Mouse (Mus musculus) lung, embryonic 14.5 days (tissue): ENCODE measurements around the gene Gm813. TPM values are rescaled to one million over a fixed set of nuclear protein-coding genes. Genes with fewer than 3 reads are reported as not detected.
A peak's percentile ranks its signal among the peaks of the same experiment; 100 is the strongest.

ENCODE experiments used
- ATAC-seq: fragments of 200-750 bp; cut with Nextera tagmentation; 2 replicates; pipeline ENCODE4 v1.8.0; 2017; ENCODE audit warnings: mild to moderate bottlenecking, moderate TSS enrichment, moderate library complexity; ENCODE audit not compliant: insufficient read depth
- DNase-seq: peaks from one replicate; pipeline ENCODE4 v3.0.0-alpha.2; 2015
- H3K27ac ChIP-seq: fragments of 300-500 bp; sonication (generic); 2 replicates; pipeline ENCODE4 v1.5.1; 2014; ENCODE audit warnings: low read depth, mild to moderate bottlenecking, moderate library complexity
- H3K27me3 ChIP-seq: fragments of 300-500 bp; sonication (generic); 2 replicates; pipeline ENCODE4 v1.6.1; 2014; ENCODE audit warnings: low read length, control low read depth; ENCODE audit not compliant: insufficient read depth
- H3K36me3 ChIP-seq: fragments of 300-500 bp; sonication (generic); 2 replicates; pipeline ENCODE4 v1.6.1; 2014; ENCODE audit warnings: control low read depth; ENCODE audit not compliant: insufficient read depth
- H3K4me1 ChIP-seq: fragments of 300-500 bp; sonication (generic); 2 replicates; pipeline ENCODE4 v1.6.1; 2014; ENCODE audit warnings: antibody characterized with exemption, control low read depth; ENCODE audit not compliant: insufficient read depth
- H3K4me2 ChIP-seq: fragments of 300-500 bp; sonication (generic); 2 replicates; pipeline ENCODE4 v1.6.1; 2014; ENCODE audit warnings: mild to moderate bottlenecking
- H3K4me3 ChIP-seq: fragments of 300-500 bp; sonication (generic); 2 replicates; pipeline ENCODE4 v1.5.1; 2014; ENCODE audit warnings: low read depth, low read length
- H3K9ac ChIP-seq: fragments of 300-500 bp; sonication (generic); 2 replicates; pipeline ENCODE4 v1.6.1; 2014
- H3K9me3 ChIP-seq: fragments of 300-500 bp; sonication (generic); 2 replicates; pipeline ENCODE4 v1.6.1; 2016; ENCODE audit warnings: low read depth, low read length, control low read depth
- CTCF ChIP-seq: IDR thresholded peaks from 2 replicates; pipeline ENCODE4 v1.5.1; 2016; ENCODE audit warnings: antibody characterized with exemption, low read depth
- WGBS: fragments of 180-500 bp; shearing (Covaris S2); extraction: QIAGEN DNeasy Blood & Tissue Kit; methylation state at CpG from one replicate; pipeline ENCODE4 v1.1.7; 2014; 5-methylcytosine and 5-hydroxymethylcytosine counted together
- polyA plus RNA-seq: library from polyadenylated mRNA; unstranded; fragments of >200 nt; fragmentation: Nextera tagmentation; extraction: Ambion mirVana; gene quantifications from 2 replicates; pipeline ENCODE4 v1.2.1, GENCODE M21; 2014

The Gm813 gene
- polyA plus RNA-seq, 1 experiment from 2014 or later = not detected

- no peak for TF ChIP-seq CTCF
- Histone ChIP-seq H3K27me3 (no peaks in the 10 kb centered on the region), H3K4me2 (no peak overlapping the region), H3K9ac (no peak overlapping the region), H3K4me3 (no peak overlapping the region), H3K9me3 (no peaks in the 10 kb centered on the region), H3K36me3 (no peaks in the 10 kb centered on the region), H3K4me1 (no peaks in the 10 kb centered on the region), H3K27ac (no peak overlapping the region)
- WGBS = 94% methylated on average over 2 of the region's 2 CpGs
- DNase-seq (no peak), ATAC-seq (no peak)
Observed at GRCm38 (mm10) chr16:58628336-58628680, 11.5 kb upstream of the Gm813 start.

- DNase-seq (peak; percentile 53), ATAC-seq (no peak)
- H3K36me3 ChIP-seq = no peaks in the 10 kb centered on the region
- no peaks in the 10 kb centered on the region for H3K27me3 ChIP-seq
- no peaks in the 10 kb centered on the region for H3K4me1 ChIP-seq
- H3K9ac ChIP-seq = no peak overlapping the region
- TF ChIP-seq CTCF = peak; percentile 23
- no peaks in the 10 kb centered on the region for H3K9me3 ChIP-seq
- H3K27ac ChIP-seq = no peak overlapping the region
- no peak overlapping the region for H3K4me2 ChIP-seq
- H3K4me3 ChIP-seq = no peak overlapping the region
- 79% methylated on average over 4 of the region's 4 CpGs for WGBS
Observed at GRCm38 (mm10) chr16:58627597-58628335, 11.0 kb upstream of the Gm813 start.

- Histone ChIP-seq H3K4me3 (no peak overlapping the region), H3K4me1 (no peaks in the 10 kb centered on the region), H3K27ac (no peak overlapping the region), H3K9me3 (no peaks in the 10 kb centered on the region), H3K27me3 (no peaks in the 10 kb centered on the region), H3K9ac (no peak overlapping the region), H3K4me2 (no peak overlapping the region), H3K36me3 (no peaks in the 10 kb centered on the region)
- ATAC-seq = peak; percentile 70; the same call in 1 of the 2 replicates
- TF ChIP-seq CTCF = peak; percentile 82
- peak; percentile 71 for DNase-seq
- 71% methylated on average over 6 of the region's 6 CpGs for WGBS
Observed at GRCm38 (mm10) chr16:58623944-58624343, 7.2 kb upstream of the Gm813 start.

GRCm38 (mm10) chr16:58623114-58623513 lies 6.3 kb upstream of the Gm813 start:
- Histone ChIP-seq H3K4me2 (no peak overlapping the region), H3K27ac (no peak overlapping the region), H3K27me3 (no peaks in the 10 kb centered on the region), H3K4me1 (no peaks in the 10 kb centered on the region), H3K9ac (no peak overlapping the region), H3K36me3 (no peaks in the 10 kb centered on the region), H3K4me3 (no peak overlapping the region), H3K9me3 (no peaks in the 10 kb centered on the region)
- TF ChIP-seq CTCF = no peak
- no peak for ATAC-seq
- DNase-seq = no peak
- WGBS = 55% methylated on average over 4 of the region's 4 CpGs

GRCm38 (mm10) chr16:58622377-58622776 lies 5.6 kb upstream of the Gm813 start:
- Histone ChIP-seq H3K9me3 (no peaks in the 10 kb centered on the region), H3K4me2 (no peak overlapping the region), H3K9ac (no peak overlapping the region), H3K36me3 (no peaks in the 10 kb centered on the region), H3K4me1 (no peaks in the 10 kb centered on the region), H3K27ac (no peak overlapping the region), H3K27me3 (no peaks in the 10 kb centered on the region), H3K4me3 (no peak overlapping the region)
- DNase-seq (no peak), ATAC-seq (no peak)
- WGBS = 67% methylated on average over 3 of the region's 3 CpGs
- TF ChIP-seq CTCF = no peak

- H3K4me2 ChIP-seq = no peak overlapping the region
- ATAC-seq = no peak
- H3K27ac ChIP-seq = no peak overlapping the region
- no peak overlapping the region for H3K9ac ChIP-seq
- H3K36me3 ChIP-seq = no peaks in the 10 kb centered on the region
- no peak overlapping the region for H3K4me3 ChIP-seq
- DNase-seq = peak; percentile 3
- no peak for TF ChIP-seq CTCF
- no peaks in the 10 kb centered on the region for H3K27me3 ChIP-seq
- H3K4me1 ChIP-seq = no peaks in the 10 kb centered on the region
- H3K9me3 ChIP-seq = no peaks in the 10 kb centered on the region
Observed at GRCm38 (mm10) chr16:58617346-58617745, 568 bp upstream of the Gm813 start.

- no peak for TF ChIP-seq CTCF
- Histone ChIP-seq H3K9ac (no peak overlapping the region), H3K27me3 (no peaks in the 10 kb centered on the region), H3K27ac (no peak overlapping the region), H3K36me3 (no peaks in the 10 kb centered on the region), H3K9me3 (no peaks in the 10 kb centered on the region), H3K4me2 (no peak overlapping the region), H3K4me1 (no peaks in the 10 kb centered on the region), H3K4me3 (no peak overlapping the region)
- DNase-seq = no peak
- ATAC-seq = no peak
- 68% methylated on average over 3 of the region's 3 CpGs for WGBS
Observed at GRCm38 (mm10) chr16:58612969-58613368, 3.8 kb downstream of the Gm813 start.

- 45% methylated on average over 5 of the region's 5 CpGs for WGBS
- Histone ChIP-seq H3K27me3 (no peaks in the 10 kb centered on the region), H3K4me2 (no peak overlapping the region), H3K9ac (no peak overlapping the region), H3K4me1 (no peaks in the 10 kb centered on the region), H3K36me3 (no peaks in the 10 kb centered on the region), H3K4me3 (no peak overlapping the region), H3K27ac (no peak overlapping the region), H3K9me3 (no peaks in the 10 kb centered on the region)
- TF ChIP-seq CTCF = no peak
- no peak; the same call in 1 of the 2 replicates for ATAC-seq
- no peak for DNase-seq
Observed at GRCm38 (mm10) chr16:58607101-58607500, 9.7 kb downstream of the Gm813 start.
